Mouse (Mus musculus) right cerebral cortex, postnatal 25 days (tissue): ENCODE results near the gene Rbm6.

Experiments used
- DNase-seq: peaks from one replicate; pipeline ENCODE4 v3.0.0; 2022

Gene Rbm6

GRCm38 (mm10) chr9:107873137-107873536, at the start of gene Rbm6:
Gene Rbm6, minus strand, starts transcription at chr9:107873237.
- no peak for DNase-seq

GRCm38 (mm10) chr9:107919441-107919840, 46.4 kb upstream of the Rbm6 start:
- no peak for DNase-seq

- DNase-seq, result no peak
Observed at GRCm38 (mm10) chr9:107918884-107919283, 45.8 kb upstream of the Rbm6 start.

GRCm38 (mm10) chr9:107917895-107918608, 45.0 kb upstream of the Rbm6 start:
- DNase-seq, result peak; percentile 42

- DNase-seq, result no peak
Observed at GRCm38 (mm10) chr9:107914764-107915420, 41.9 kb upstream of the Rbm6 start.

- no peak for DNase-seq
Observed at GRCm38 (mm10) chr9:107910025-107910769, 37.2 kb upstream of the Rbm6 start.

- no peak for DNase-seq
Observed at GRCm38 (mm10) chr9:107908410-107909158, 35.5 kb upstream of the Rbm6 start.

GRCm38 (mm10) chr9:107907801-107908120, 34.7 kb upstream of the Rbm6 start:
- DNase-seq, result no peak

GRCm38 (mm10) chr9:107906967-107907800, 34.1 kb upstream of the Rbm6 start:
- no peak for DNase-seq

GRCm38 (mm10) chr9:107906252-107906966, 33.4 kb upstream of the Rbm6 start, which contains the start of gene Mst1r:
Gene Mst1r, plus strand, starts transcription at chr9:107906873.
- no peak for DNase-seq

- DNase-seq, result peak; percentile 82
Observed at GRCm38 (mm10) chr9:107904726-107905125, 31.7 kb upstream of the Rbm6 start.

- no peak for DNase-seq
Observed at GRCm38 (mm10) chr9:107901627-107901914, 28.5 kb upstream of the Rbm6 start.

GRCm38 (mm10) chr9:107900840-107901626, 28.0 kb upstream of the Rbm6 start:
- peak; percentile 86 for DNase-seq

- no peak for DNase-seq
Observed at GRCm38 (mm10) chr9:107899855-107900254, 26.8 kb upstream of the Rbm6 start.

GRCm38 (mm10) chr9:107898563-107898962, 25.5 kb upstream of the Rbm6 start:
- DNase-seq, result no peak

- DNase-seq, result no peak
Observed at GRCm38 (mm10) chr9:107891023-107891422, 18.0 kb upstream of the Rbm6 start.

GRCm38 (mm10) chr9:107890260-107890659, 17.2 kb upstream of the Rbm6 start:
- no peak for DNase-seq

GRCm38 (mm10) chr9:107888267-107888850, 15.3 kb upstream of the Rbm6 start:
- DNase-seq, result no peak

- peak; percentile 88 for DNase-seq
Observed at GRCm38 (mm10) chr9:107887804-107888266, 14.8 kb upstream of the Rbm6 start, which contains the start of gene Mon1a. Gene Mon1a, plus strand, starts transcription at chr9:107888151.

- no peak for DNase-seq
Observed at GRCm38 (mm10) chr9:107880411-107880810, 7.4 kb upstream of the Rbm6 start.
